Comparison of ENCODE assay signal across 16 mouse cellular contexts in the genomic region with DNA sequence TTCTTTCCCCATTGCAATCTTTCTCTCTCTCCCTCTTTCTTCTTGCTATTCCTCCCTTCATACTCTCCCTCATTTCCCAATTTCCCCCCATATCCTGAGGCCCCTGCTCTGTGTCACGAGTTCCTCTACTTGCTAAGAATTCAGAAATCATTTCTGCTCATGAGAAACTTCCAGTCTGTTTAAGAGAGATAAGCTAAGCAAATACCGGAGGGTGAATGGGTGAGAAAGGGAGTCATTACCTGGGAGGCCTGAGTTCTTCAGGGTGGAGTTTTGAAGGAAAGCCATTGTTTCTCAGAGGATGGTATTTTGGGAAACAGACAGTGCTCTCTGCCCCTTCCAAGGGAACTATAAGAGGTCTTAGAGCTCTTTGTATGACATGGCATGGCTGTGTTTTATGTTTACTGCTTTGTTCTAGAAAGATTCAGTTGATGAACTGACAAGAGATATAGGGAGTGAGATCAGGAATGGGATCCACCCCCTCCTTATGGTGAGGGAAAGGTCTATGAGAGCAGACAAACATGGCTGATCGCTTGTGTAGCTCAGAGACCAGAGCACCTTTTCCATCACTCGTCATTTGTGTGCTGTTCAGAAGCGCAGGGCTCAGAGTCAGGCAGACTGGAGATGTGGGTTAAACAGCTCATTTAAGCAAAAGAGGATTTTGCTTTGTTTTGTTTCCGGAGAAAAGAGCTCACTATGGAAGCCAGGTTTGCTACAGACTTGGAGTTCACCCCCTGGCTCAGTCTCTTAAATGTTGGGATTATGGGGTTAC.
A peak's percentile ranks its signal among the peaks of the same experiment; 100 is the strongest.
DNase-seq lines count a peak whose midpoint lies in the region; ATAC-seq and TF ChIP-seq lines count a peak whose summit lies in the region.
"Had no signal": no experiment of that assay in that cellular context is flagged by ENCODE, and none has a peak within 500 bp of the region (broad histone marks: within the 10 kb centered on the region; RNA-seq: fewer than 3 reads in every experiment).

No protein-coding gene starts in this region.

- H3K27ac ChIP-seq in intestine, embryonic 15.5 days = no peak overlapping the region
- H3K27ac ChIP-seq in intestine, embryonic 16.5 days (ENCODE audit: low read length) = no peak overlapping the region
- H3K27ac ChIP-seq in neural tube, embryonic 13.5 days (replicated peaks) = peak overlapping the region; percentile 46
- peak overlapping the region; percentile 79 for H3K27ac ChIP-seq in forebrain, embryonic 16.5 days (ENCODE audit: low read length)
- no peak overlapping the region for H3K27ac ChIP-seq in stomach, postnatal 0 days (replicated peaks)

- no peaks in the 10 kb centered on the region for H3K9me3 ChIP-seq in intestine, embryonic 15.5 days
- no peaks in the 10 kb centered on the region for H3K9me3 ChIP-seq in intestine, embryonic 16.5 days (ENCODE audit: control insufficient read depth, low read length)
- H3K9me3 ChIP-seq in neural tube, embryonic 13.5 days = no peaks in the 10 kb centered on the region
- no peaks in the 10 kb centered on the region for H3K9me3 ChIP-seq in forebrain, embryonic 16.5 days (ENCODE audit: control insufficient read depth, low read length)
- H3K9me3 ChIP-seq in stomach, postnatal 0 days (ENCODE audit: control insufficient read depth, low read length) = no peaks in the 10 kb centered on the region

- peak; percentile 56; the same call in 1 of the 2 replicates for ATAC-seq in intestine, embryonic 15.5 days
- no peak; the same call in 1 of the 2 replicates for ATAC-seq in intestine, embryonic 16.5 days
- ATAC-seq in neural tube, embryonic 13.5 days (ENCODE audit: low read depth) = peak; percentile 65; the same call in 1 of the 2 replicates
- ATAC-seq in forebrain, embryonic 16.5 days = peak; percentile 56
- peak; percentile 56; the same call in 1 of the 2 replicates for ATAC-seq in stomach, postnatal 0 days (ENCODE audit: low FRiP score, low TSS enrichment)
- no peak for ATAC-seq in erythroid progenitor cell, adult 5-6 weeks (replicated peaks; ENCODE audit: low FRiP score, poor library complexity, severe bottlenecking)
- ATAC-seq: inflammation-experienced regulatory T-cells, adult 6 months; lung, postnatal 0 days had no signal

- H3K27me3 ChIP-seq in intestine, embryonic 15.5 days (replicated peaks) = no peaks in the 10 kb centered on the region
- no peaks in the 10 kb centered on the region for H3K27me3 ChIP-seq in intestine, embryonic 16.5 days (replicated peaks; ENCODE audit: control insufficient read depth, insufficient read depth, low read length)
- H3K27me3 ChIP-seq in neural tube, embryonic 13.5 days = no peaks in the 10 kb centered on the region
- H3K27me3 ChIP-seq in forebrain, embryonic 16.5 days (replicated peaks; ENCODE audit: control insufficient read depth, insufficient read depth, low read length) = no peaks in the 10 kb centered on the region
- H3K27me3 ChIP-seq in stomach, postnatal 0 days (ENCODE audit: control insufficient read depth, insufficient read depth, low read length) = no peaks in the 10 kb centered on the region

- no peak for TF ChIP-seq CTCF in stomach, postnatal 0 days (IDR thresholded peaks at IDR 0.05; ENCODE audit: low read depth)

- H3K4me1 ChIP-seq in intestine, embryonic 15.5 days (replicated peaks) = peaks cover 11% of the 10 kb centered on the region; the same call in 1 of the 2 replicates
- peaks cover 8% of the 10 kb centered on the region; the same call in 1 of the 2 replicates for H3K4me1 ChIP-seq in intestine, embryonic 16.5 days (ENCODE audit: control insufficient read depth, insufficient read depth, low read length)
- H3K4me1 ChIP-seq in neural tube, embryonic 13.5 days (replicated peaks) = peaks cover 23% of the 10 kb centered on the region
- H3K4me1 ChIP-seq in forebrain, embryonic 16.5 days (replicated peaks; ENCODE audit: control insufficient read depth, insufficient read depth, low read length) = peaks cover 20% of the 10 kb centered on the region
- H3K4me1 ChIP-seq in stomach, postnatal 0 days (replicated peaks; ENCODE audit: control insufficient read depth, insufficient read depth) = no peaks in the 10 kb centered on the region; the same call in 1 of the 2 replicates

- DNase-seq in neural tube, embryonic 10.5 days (ENCODE audit: extremely low spot score, low spot score) = no peak
- no peak for DNase-seq in stomach, postnatal 0 days (ENCODE audit: low spot score)
- no peak for DNase-seq in embryo, embryonic 10 days (ENCODE audit: low spot score)
- DNase-seq: cerebellum, postnatal 14 days; gastrocnemius, postnatal 14 days; heart, postnatal 10 days; kidney, postnatal 4 days; spleen, adult 18-20 months; thymus, postnatal 25 days had no signal

- no peak overlapping the region for H3K4me2 ChIP-seq in intestine, embryonic 15.5 days (replicated peaks)
- no peak overlapping the region for H3K4me2 ChIP-seq in intestine, embryonic 16.5 days (ENCODE audit: low read depth, low read length)
- no peak overlapping the region for H3K4me2 ChIP-seq in neural tube, embryonic 13.5 days
- H3K4me2 ChIP-seq in forebrain, embryonic 16.5 days (ENCODE audit: low read length) = no peak overlapping the region
- H3K4me2 ChIP-seq in stomach, postnatal 0 days (replicated peaks; ENCODE audit: low read depth) = no peak overlapping the region

- WGBS in intestine, embryonic 15.5 days = 60% methylated on average over 6 of the region's 6 CpGs
- WGBS in intestine, embryonic 16.5 days = 47% methylated on average over 6 of the region's 6 CpGs
- WGBS in neural tube, embryonic 13.5 days = 61% methylated on average over 6 of the region's 6 CpGs
- 30% methylated on average over 6 of the region's 6 CpGs for WGBS in forebrain, embryonic 16.5 days
- 45% methylated on average over 6 of the region's 6 CpGs for WGBS in stomach, postnatal 0 days

- no peak overlapping the region for H3K4me3 ChIP-seq in intestine, embryonic 15.5 days (replicated peaks)
- no peak overlapping the region for H3K4me3 ChIP-seq in intestine, embryonic 16.5 days (ENCODE audit: low read length)
- no peak overlapping the region for H3K4me3 ChIP-seq in neural tube, embryonic 13.5 days
- no peak overlapping the region for H3K4me3 ChIP-seq in forebrain, embryonic 16.5 days (replicated peaks; ENCODE audit: low read length)
- no peak overlapping the region for H3K4me3 ChIP-seq in stomach, postnatal 0 days (ENCODE audit: low read depth, low read length)

- no peak for TF ChIP-seq EP300 in stomach, postnatal 0 days (optimal IDR thresholded peaks at IDR 0.05)

- H3K9ac ChIP-seq in intestine, embryonic 15.5 days = no peak overlapping the region
- H3K9ac ChIP-seq in intestine, embryonic 16.5 days (ENCODE audit: low read depth, low read length) = no peak overlapping the region
- H3K9ac ChIP-seq in neural tube, embryonic 13.5 days = no peak overlapping the region
- no peak overlapping the region for H3K9ac ChIP-seq in forebrain, embryonic 16.5 days (replicated peaks; ENCODE audit: low read depth, low read length)
- H3K9ac ChIP-seq in stomach, postnatal 0 days (ENCODE audit: low read length) = no peak overlapping the region

- H3K36me3 ChIP-seq in intestine, embryonic 15.5 days = no peaks in the 10 kb centered on the region
- H3K36me3 ChIP-seq in intestine, embryonic 16.5 days (ENCODE audit: control insufficient read depth, insufficient read depth, low read length) = no peaks in the 10 kb centered on the region
- no peaks in the 10 kb centered on the region for H3K36me3 ChIP-seq in neural tube, embryonic 13.5 days
- no peaks in the 10 kb centered on the region for H3K36me3 ChIP-seq in forebrain, embryonic 16.5 days (ENCODE audit: control insufficient read depth, insufficient read depth)
- no peaks in the 10 kb centered on the region for H3K36me3 ChIP-seq in stomach, postnatal 0 days (ENCODE audit: control insufficient read depth, insufficient read depth, low read length)

Comparison
In these comparisons a context has a peak if more than half of its experiments do, and no peak if none do; other contexts are left out.
1. ATAC-seq: peak in intestine, embryonic 15.5 days (single experiment), neural tube, embryonic 13.5 days (single experiment), forebrain, embryonic 16.5 days (single experiment) and stomach, postnatal 0 days (single experiment); none in intestine, embryonic 16.5 days (single experiment) and erythroid progenitor cell, adult 5-6 weeks (single experiment).
2. H3K27ac ChIP-seq: peak in neural tube, embryonic 13.5 days (single experiment) and forebrain, embryonic 16.5 days (single experiment); none in intestine, embryonic 15.5 days (single experiment), intestine, embryonic 16.5 days (single experiment) and stomach, postnatal 0 days (single experiment).